Mouse (Mus musculus) midbrain, postnatal 0 days (tissue): ENCODE results near the gene Srsf4. TPM values are rescaled to one million over a fixed set of nuclear protein-coding genes. Genes with fewer than 3 reads are reported as not detected.

Experiments used
- ATAC-seq: fragments of 200-750 bp; cut with Nextera tagmentation; 2 replicates; pipeline ENCODE4 v1.8.0; 2017; ENCODE audit warnings: moderate number of reproducible peaks, mild to moderate bottlenecking, moderate TSS enrichment, moderate library complexity; ENCODE audit not compliant: low FRiP score
- DNase-seq: peaks from one replicate; pipeline ENCODE4 v3.0.0-alpha.2; 2015; ENCODE audit warnings: low spot score
- H3K27ac ChIP-seq: fragments of 300-500 bp; sonication (generic); 2 replicates; pipeline ENCODE4 v1.5.1; 2014; ENCODE audit warnings: low read depth, mild to moderate bottlenecking, low read length, mixed read lengths
- H3K27me3 ChIP-seq: fragments of 300-500 bp; sonication (generic); 2 replicates; pipeline ENCODE4 v1.6.1; 2014; ENCODE audit warnings: low read length, control low read depth, mixed read lengths; ENCODE audit not compliant: insufficient read depth
- H3K36me3 ChIP-seq: fragments of 300-500 bp; sonication (generic); 2 replicates; pipeline ENCODE4 v1.6.1; 2014; ENCODE audit warnings: low read length, control low read depth, mixed read lengths; ENCODE audit not compliant: insufficient read depth
- H3K4me1 ChIP-seq: fragments of 300-500 bp; sonication (generic); 2 replicates; pipeline ENCODE4 v1.6.1; 2014; ENCODE audit warnings: mild to moderate bottlenecking, control low read depth, antibody characterized with exemption, low read length, mixed read lengths; ENCODE audit not compliant: insufficient read depth
- H3K4me2 ChIP-seq: fragments of 300-500 bp; sonication (generic); 2 replicates; pipeline ENCODE4 v1.6.1; 2014; ENCODE audit warnings: low read depth, mild to moderate bottlenecking, low read length, mixed read lengths; ENCODE audit not compliant: poor library complexity, severe bottlenecking
- H3K4me3 ChIP-seq: fragments of 300-500 bp; sonication (generic); 2 replicates; pipeline ENCODE4 v1.5.1; 2014; ENCODE audit warnings: low read depth, mild to moderate bottlenecking, low read length, moderate library complexity
- H3K9ac ChIP-seq: fragments of 300-500 bp; sonication (generic); replicated peaks from 2 replicates; pipeline ENCODE4 v1.6.1; 2014; ENCODE audit warnings: mild to moderate bottlenecking, low read length, moderate library complexity, mixed read lengths; ENCODE audit not compliant: poor library complexity, severe bottlenecking
- H3K9me3 ChIP-seq: fragments of 300-500 bp; sonication (generic); 2 replicates; pipeline ENCODE4 v1.6.1; 2016; ENCODE audit warnings: low read length, control low read depth
- CTCF ChIP-seq: IDR thresholded peaks from 2 replicates; pipeline ENCODE4 v1.5.1; 2016; ENCODE audit warnings: antibody characterized with exemption, mild to moderate bottlenecking
- WGBS: fragments of 180-500 bp; shearing (Covaris S2); extraction: QIAGEN DNeasy Blood & Tissue Kit; methylation state at CpG from one replicate; pipeline ENCODE4 v1.1.7; 2014; 5-methylcytosine and 5-hydroxymethylcytosine counted together
- polyA plus RNA-seq: library from polyadenylated mRNA; unstranded; fragments of >200 nt; fragmentation: Nextera tagmentation; extraction: Ambion mirVana; gene quantifications from 2 replicates; pipeline ENCODE4 v1.2.1, GENCODE M21; 2015
- total RNA-seq: library from RNA; depleted of rRNA; stranded (reverse); fragments of >200 nt; gene quantifications from 2 replicates; pipeline ENCODE4 v1.2.3, GENCODE M21; 2014; rRNA removed

The Srsf4 gene
- total RNA-seq: 29.3 and 30.2 TPM in 2 replicates
- 82.6 and 86.2 TPM in 2 replicates for polyA plus RNA-seq

DNA sequence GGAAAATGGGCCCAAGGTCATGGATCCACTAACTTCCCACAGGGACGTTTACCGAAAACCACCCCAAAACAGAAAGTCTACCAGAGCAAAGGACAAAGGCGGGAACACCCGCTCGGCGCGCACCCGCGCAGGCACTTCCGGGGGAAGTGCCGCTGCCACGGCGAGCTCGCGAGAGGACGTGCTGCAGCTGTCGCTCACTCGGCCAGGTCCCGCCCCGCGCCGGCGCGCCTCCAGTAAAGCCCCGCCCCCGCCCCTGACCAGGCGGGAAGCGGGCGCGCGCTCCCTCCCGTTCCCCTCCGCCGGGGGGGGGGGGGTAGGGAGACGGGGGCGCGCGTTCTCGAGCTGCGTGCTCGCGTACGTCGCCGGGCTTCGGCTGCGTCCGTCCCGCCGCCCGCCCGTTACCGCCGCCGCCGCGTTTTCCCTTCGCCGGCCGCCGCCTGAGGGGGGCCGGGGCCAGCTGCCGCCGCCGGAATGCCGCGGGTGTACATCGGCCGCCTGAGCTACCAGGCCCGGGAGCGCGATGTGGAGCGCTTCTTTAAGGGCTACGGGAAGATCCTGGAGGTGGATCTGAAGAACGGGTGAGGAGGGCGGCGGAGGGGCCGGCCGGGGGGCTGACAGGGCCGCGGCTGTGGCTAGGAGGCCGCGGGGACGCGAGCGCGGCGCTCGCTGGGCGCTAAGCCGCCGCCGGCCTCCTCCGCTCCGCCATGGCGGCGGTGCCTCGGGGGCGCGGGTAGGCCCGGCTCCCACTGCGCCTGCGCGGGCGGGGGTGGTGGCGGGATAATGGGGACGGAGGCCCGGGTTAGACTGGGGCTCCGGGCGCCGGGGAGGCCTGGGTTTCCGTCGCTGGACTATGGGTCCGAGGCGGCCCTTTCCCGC lies at the start of gene Srsf4:
Gene Srsf4, plus strand, starts transcription at position 325 of the 876 bp plus-strand sequence.
- Histone ChIP-seq H3K9ac (peak within 1 kb of the TSS; percentile 100), H3K4me1 (0 out of 2 replicates have a peak, but pooled peaks cover 6% of the 10 kb centered on the region), H3K4me3 (peak within 1 kb of the TSS; percentile 99), H3K9me3 (no peaks in the 10 kb centered on the region), H3K36me3 (no peaks in the 10 kb centered on the region), H3K27me3 (no peaks in the 10 kb centered on the region), H3K4me2 (peak within 1 kb of the TSS; percentile 92), H3K27ac (peak within 1 kb of the TSS; percentile 100)
- DNase-seq: peak; percentile 97
- TF ChIP-seq CTCF: no peak
- ATAC-seq: peak; percentile 96
- WGBS: under 1% methylated on average over 51 of the region's 116 CpGs

DNA sequence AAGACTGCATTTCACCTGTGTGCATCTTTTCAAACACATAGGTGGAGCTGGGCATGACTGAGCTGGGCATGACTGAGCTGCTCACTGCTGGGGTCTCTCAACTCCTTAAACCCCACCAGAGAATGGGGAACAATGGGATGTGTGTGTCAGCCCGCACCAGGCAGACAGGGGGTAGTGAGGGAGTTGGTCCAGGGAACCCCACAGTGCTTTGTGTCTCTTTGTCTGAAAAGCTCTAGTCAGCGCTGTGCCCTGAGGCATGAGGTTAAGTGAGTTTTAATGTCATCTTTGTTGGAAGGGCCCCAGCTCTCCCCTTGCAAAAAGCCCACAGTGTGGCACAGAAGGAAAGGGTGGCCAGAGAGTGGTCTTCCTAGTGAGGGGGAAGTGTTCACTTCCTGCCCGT lies 48.5 kb upstream of the Srsf4 start:
- Histone ChIP-seq H3K27me3 (peaks cover 4% of the 10 kb centered on the region; the same call in 1 of the 2 replicates), H3K4me1 (peaks cover 4% of the 10 kb centered on the region; the same call in 1 of the 2 replicates), H3K4me2 (no peak overlapping the region), H3K36me3 (no peaks in the 10 kb centered on the region), H3K27ac (no peak overlapping the region), H3K9me3 (no peaks in the 10 kb centered on the region), H3K9ac (no peak overlapping the region), H3K4me3 (no peak overlapping the region)
- 31% methylated on average over 3 of the region's 3 CpGs for WGBS
- DNase-seq: no peak
- no peak for ATAC-seq
- no peak for TF ChIP-seq CTCF

DNA sequence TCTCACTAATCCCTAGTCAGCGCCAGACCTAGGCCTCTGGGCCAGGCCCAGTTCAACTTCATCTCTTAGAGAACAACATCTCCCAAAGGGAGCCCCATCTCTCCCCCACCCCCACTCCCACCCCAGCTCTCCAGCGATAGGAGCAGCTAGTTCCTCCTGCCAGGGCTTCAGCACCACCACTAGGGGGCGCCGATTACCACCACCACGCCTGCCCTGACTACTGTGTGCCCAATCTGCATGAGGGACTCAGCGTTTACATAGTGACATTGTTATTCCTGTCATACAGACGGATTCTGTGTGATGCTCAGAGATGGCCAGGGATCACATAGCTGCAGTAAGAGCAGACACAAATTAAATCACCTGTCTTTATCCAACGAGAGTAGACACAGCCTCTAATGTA lies 47.6 kb upstream of the Srsf4 start:
- no peak for DNase-seq
- Histone ChIP-seq H3K27ac (no peak overlapping the region), H3K4me1 (peaks cover 4% of the 10 kb centered on the region; the same call in 1 of the 2 replicates), H3K9me3 (no peaks in the 10 kb centered on the region), H3K4me2 (no peak overlapping the region), H3K9ac (no peak overlapping the region), H3K36me3 (no peaks in the 10 kb centered on the region), H3K27me3 (peaks cover 4% of the 10 kb centered on the region; the same call in 1 of the 2 replicates), H3K4me3 (no peak overlapping the region)
- peak; percentile 62 for TF ChIP-seq CTCF
- no peak for ATAC-seq
- 47% methylated on average over 8 of the region's 8 CpGs for WGBS

DNA sequence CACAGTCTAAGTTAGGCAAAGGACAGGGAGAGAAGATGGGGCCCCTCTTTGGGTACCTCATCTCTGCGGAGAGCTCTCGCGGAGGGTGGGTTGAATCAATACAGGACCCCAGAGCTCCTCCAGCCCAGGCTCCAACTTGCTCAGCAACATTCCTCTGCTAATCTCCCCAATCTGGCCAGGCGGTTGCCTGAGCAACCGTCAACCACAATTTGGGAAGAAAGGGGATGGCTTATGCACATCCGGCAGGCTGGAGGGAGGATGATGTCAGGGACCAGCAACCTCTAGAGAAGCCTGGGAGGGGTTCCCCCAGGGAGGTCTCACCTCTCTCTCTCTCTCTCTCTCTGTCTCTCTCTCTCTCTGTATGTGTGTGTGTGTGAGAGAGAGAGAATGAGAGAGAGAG lies 46.5 kb upstream of the Srsf4 start:
- no peaks in the 10 kb centered on the region for H3K9me3 ChIP-seq
- H3K9ac ChIP-seq: no peak overlapping the region
- no peak overlapping the region for H3K4me2 ChIP-seq
- peaks cover 4% of the 10 kb centered on the region; the same call in 1 of the 2 replicates for H3K27me3 ChIP-seq
- no peak for TF ChIP-seq CTCF
- no peaks in the 10 kb centered on the region; the same call in 1 of the 2 replicates for H3K4me1 ChIP-seq
- DNase-seq (peak; percentile 23), ATAC-seq (peak; percentile 52; the same call in 1 of the 2 replicates)
- no peak overlapping the region for H3K27ac ChIP-seq
- 3% methylated on average over 6 of the region's 6 CpGs for WGBS
- H3K4me3 ChIP-seq: no peak overlapping the region
- no peaks in the 10 kb centered on the region for H3K36me3 ChIP-seq

DNA sequence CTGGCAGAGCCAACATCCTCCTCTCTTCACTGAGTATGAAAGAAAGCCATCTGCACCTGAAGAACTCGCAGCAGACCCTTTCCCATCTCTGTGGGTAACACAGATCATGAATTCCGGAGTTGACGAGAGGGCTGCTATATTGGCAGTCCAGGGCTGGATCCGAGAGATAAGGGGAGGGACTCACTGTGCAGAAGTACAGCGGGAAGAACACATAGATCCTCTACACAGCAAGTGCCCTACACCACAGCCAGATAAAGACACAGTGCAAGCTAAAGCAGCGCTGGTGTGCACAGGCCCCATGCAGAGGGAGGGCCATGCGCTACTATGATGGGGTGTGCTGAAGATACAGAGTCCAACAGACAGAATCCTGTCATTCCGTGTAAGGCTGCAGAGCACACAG lies 44.3 kb upstream of the Srsf4 start:
- Histone ChIP-seq H3K9me3 (no peaks in the 10 kb centered on the region), H3K36me3 (no peaks in the 10 kb centered on the region), H3K9ac (no peak overlapping the region), H3K4me3 (no peak overlapping the region), H3K27ac (no peak overlapping the region), H3K27me3 (peaks cover 4% of the 10 kb centered on the region; the same call in 1 of the 2 replicates), H3K4me1 (peaks cover 3% of the 10 kb centered on the region; the same call in 1 of the 2 replicates), H3K4me2 (no peak overlapping the region)
- no peak for DNase-seq
- no peak for TF ChIP-seq CTCF
- 65% methylated on average over 8 of the region's 8 CpGs for WGBS
- ATAC-seq: no peak

DNA sequence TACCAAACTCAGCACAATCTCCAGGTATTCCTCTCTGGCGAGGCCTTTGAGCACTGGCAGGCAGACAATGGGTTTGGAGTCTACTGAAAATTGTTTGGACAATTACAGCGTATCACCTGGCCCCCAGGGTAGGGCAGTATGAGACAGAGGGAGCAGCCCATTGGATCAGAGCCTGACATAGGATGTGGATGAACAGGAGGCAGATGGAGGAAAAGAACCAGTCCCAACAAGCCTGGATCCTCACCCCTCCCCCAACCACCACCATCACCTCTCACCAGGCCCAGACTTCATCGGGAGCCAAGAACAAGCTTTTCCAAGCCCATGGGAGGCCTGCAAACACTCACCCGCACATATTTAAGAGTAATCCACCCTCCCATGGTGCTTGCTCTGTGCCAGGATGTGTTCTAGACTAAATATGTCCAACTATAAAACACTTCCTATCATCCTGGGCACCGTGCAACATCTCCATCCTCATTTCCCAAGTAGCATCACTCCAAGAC lies 41.8 kb upstream of the Srsf4 start:
- Histone ChIP-seq H3K27me3 (peaks cover 9% of the 10 kb centered on the region; the same call in 1 of the 2 replicates), H3K4me1 (0 out of 2 replicates have a peak, but pooled peaks cover 3% of the 10 kb centered on the region), H3K27ac (no peak overlapping the region), H3K4me2 (no peak overlapping the region), H3K9ac (no peak overlapping the region), H3K9me3 (no peaks in the 10 kb centered on the region), H3K4me3 (no peak overlapping the region), H3K36me3 (no peaks in the 10 kb centered on the region)
- WGBS: 81% methylated on average over 5 of the region's 5 CpGs
- TF ChIP-seq CTCF: no peak
- DNase-seq: no peak
- ATAC-seq: no peak
